Mouse (Mus musculus) thymus, adult 2 months (tissue): ENCODE data around the gene Ppox. TPM values are rescaled to one million over a fixed set of nuclear protein-coding genes. Genes with fewer than 3 reads are reported as not detected.
"Not testable (repeated sequence)": the region's sequence is repeated elsewhere in the genome, so short reads cannot be mapped to it uniquely, and the experiment has no call there.

ENCODE experiments used
- DNase-seq: peaks from one replicate; pipeline ENCODE4 v3.0.0; 2021
- H3K27ac ChIP-seq: fragments of 200-500 bp; 2 replicates; pipeline ENCODE4 v1.5.1; 2012; ENCODE audit warnings: low read length, control low read depth; ENCODE audit not compliant: control insufficient read depth, insufficient read depth
- H3K27me3 ChIP-seq: fragments of 200-500 bp; 2 replicates; pipeline ENCODE4 v1.6.1; 2012; ENCODE audit warnings: mild to moderate bottlenecking, low read length, moderate library complexity, mixed read lengths; ENCODE audit not compliant: control insufficient read depth, insufficient read depth
- H3K36me3 ChIP-seq: fragments of 200-500 bp; 2 replicates; pipeline ENCODE4 v1.6.1; 2012; ENCODE audit warnings: mild to moderate bottlenecking, low read length, moderate library complexity; ENCODE audit not compliant: control insufficient read depth, insufficient read depth
- H3K4me1 ChIP-seq: fragments of 200-500 bp; replicated peaks from 2 replicates; pipeline ENCODE4 v1.6.1; 2012; ENCODE audit warnings: low read length; ENCODE audit not compliant: control insufficient read depth, insufficient read depth
- H3K4me3 ChIP-seq: fragments of 200-500 bp; 2 replicates; pipeline ENCODE4 v1.5.1; 2012; ENCODE audit warnings: mild to moderate bottlenecking, low read length, control low read depth, moderate library complexity; ENCODE audit not compliant: control insufficient read depth, insufficient read depth
- CTCF ChIP-seq: fragments of 200-500 bp; IDR thresholded peaks from 2 replicates; pipeline ENCODE4 v1.5.1; 2012; ENCODE audit warnings: mild to moderate bottlenecking, control low read depth, low read length, moderate library complexity, borderline replicate concordance; ENCODE audit not compliant: control insufficient read depth, poor library complexity, insufficient read depth; ENCODE audit errors: extremely low read depth
- POLR2A ChIP-seq: fragments of 200-500 bp; IDR thresholded peaks from 2 replicates; pipeline ENCODE4 v1.6.1; 2012; ENCODE audit warnings: mild to moderate bottlenecking, low read length, control low read depth, moderate library complexity; ENCODE audit not compliant: control insufficient read depth, poor library complexity, insufficient read depth; ENCODE audit errors: extremely low read depth
- WGBS: fragments of 180-500 bp; shearing (Covaris S2); methylation state at CpG from one replicate; pipeline ENCODE4 v1.1.7; 2018; 5-methylcytosine and 5-hydroxymethylcytosine counted together
- polyA plus RNA-seq: library from polyadenylated mRNA; depleted of rRNA; stranded (reverse); fragments of >200 nt; gene quantifications from 2 replicates; pipeline ENCODE4 v1.2.3, GENCODE M21; 2012

Gene Ppox
- polyA plus RNA-seq, 1 experiment = 71.5 TPM

- H3K4me3 ChIP-seq = no peak overlapping the region
- H3K36me3 ChIP-seq = no peaks in the 10 kb centered on the region
- WGBS = 93% methylated on average over 2 of the region's 2 CpGs
- peaks cover 6% of the 10 kb centered on the region for H3K4me1 ChIP-seq
- TF ChIP-seq CTCF = no peak
- no peak overlapping the region for H3K27ac ChIP-seq
- no peaks in the 10 kb centered on the region for H3K27me3 ChIP-seq
- DNase-seq = no peak
These were observed 44.6 kb upstream of the Ppox start for GRCm38 (mm10) chr1:171325571-171325970.

- Histone ChIP-seq H3K4me1 (no peaks in the 10 kb centered on the region), H3K27me3 (no peaks in the 10 kb centered on the region), H3K36me3 (no peaks in the 10 kb centered on the region), H3K4me3 (no peak overlapping the region), H3K27ac (no peak overlapping the region)
- TF ChIP-seq POLR2A (no peak), CTCF (no peak)
- WGBS = 100% methylated on average over 1 of the region's 1 CpGs
- DNase-seq = no peak
These were observed 41.0 kb upstream of the Ppox start for GRCm38 (mm10) chr1:171322012-171322411.

- no peaks in the 10 kb centered on the region for H3K27me3 ChIP-seq
- no peak overlapping the region for H3K4me3 ChIP-seq
- no peak for TF ChIP-seq POLR2A
- TF ChIP-seq CTCF = no peak
- DNase-seq = peak; percentile 40
- no peak overlapping the region for H3K27ac ChIP-seq
- H3K4me1 ChIP-seq = no peaks in the 10 kb centered on the region
- no peaks in the 10 kb centered on the region for H3K36me3 ChIP-seq
These were observed 40.4 kb upstream of the Ppox start for GRCm38 (mm10) chr1:171321415-171321814.

- no peak overlapping the region for H3K27ac ChIP-seq
- H3K4me1 ChIP-seq = no peaks in the 10 kb centered on the region
- no peak overlapping the region for H3K4me3 ChIP-seq
- TF ChIP-seq CTCF (no peak), POLR2A (no peak)
- WGBS = 74% methylated on average over 5 of the region's 5 CpGs
- H3K27me3 ChIP-seq = no peaks in the 10 kb centered on the region
- DNase-seq = no peak
- no peaks in the 10 kb centered on the region for H3K36me3 ChIP-seq
These were observed 39.2 kb upstream of the Ppox start for GRCm38 (mm10) chr1:171320151-171320550.

- no peaks in the 10 kb centered on the region for H3K4me1 ChIP-seq
- H3K27me3 ChIP-seq = no peaks in the 10 kb centered on the region
- no peak for DNase-seq
- TF ChIP-seq POLR2A (no peak), CTCF (no peak)
- no peak overlapping the region for H3K27ac ChIP-seq
- 62% methylated on average over 7 of the region's 7 CpGs for WGBS
- H3K4me3 ChIP-seq = no peak overlapping the region
- no peaks in the 10 kb centered on the region for H3K36me3 ChIP-seq
These were observed 38.8 kb upstream of the Ppox start for GRCm38 (mm10) chr1:171319748-171320147.

- Histone ChIP-seq H3K36me3 (no peaks in the 10 kb centered on the region), H3K27ac (no peak overlapping the region), H3K4me1 (no peaks in the 10 kb centered on the region; the same call in 1 of the 2 replicates), H3K4me3 (no peak overlapping the region), H3K27me3 (no peaks in the 10 kb centered on the region)
- TF ChIP-seq POLR2A (no peak), CTCF (no peak)
- WGBS = 81% methylated on average over 2 of the region's 2 CpGs
- no peak for DNase-seq
These were observed 28.3 kb upstream of the Ppox start for GRCm38 (mm10) chr1:171309321-171309720.

GRCm38 (mm10) chr1:171306157-171306556 lies 25.2 kb upstream of the Ppox start:
- H3K36me3 ChIP-seq, H3K4me3 ChIP-seq, H3K4me1 ChIP-seq, H3K27ac ChIP-seq, H3K27me3 ChIP-seq, DNase-seq: not testable (repeated sequence)
- WGBS = 84% methylated on average over 5 of the region's 5 CpGs
